ENCODE assay signal across 8 mouse cellular contexts in genomic region chr8:11007001-11007580, GRCm38 (mm10). TPM values are rescaled to one million over a fixed set of nuclear protein-coding genes. Genes with fewer than 3 reads are reported as not detected.
DNase-seq lines count a peak whose midpoint lies in the region; ATAC-seq and TF ChIP-seq lines count a peak whose summit lies in the region.

No protein-coding gene starts in this region.

- H3K9me3 ChIP-seq in forebrain, embryonic 16.5 days (ENCODE audit: control insufficient read depth, low read length), result no peaks in the 10 kb centered on the region
- no peaks in the 10 kb centered on the region for H3K9me3 ChIP-seq in lung, embryonic 14.5 days (ENCODE audit: low read depth, low read length)

- H3K4me1 ChIP-seq in forebrain, embryonic 16.5 days (replicated peaks; ENCODE audit: control insufficient read depth, insufficient read depth, low read length), result peaks cover 58% of the 10 kb centered on the region
- peaks cover 35% of the 10 kb centered on the region for H3K4me1 ChIP-seq in lung, embryonic 14.5 days (ENCODE audit: insufficient read depth)

- no peaks in the 10 kb centered on the region; the same call in 1 of the 2 replicates for H3K36me3 ChIP-seq in forebrain, embryonic 16.5 days (ENCODE audit: control insufficient read depth, insufficient read depth)
- peaks cover 19% of the 10 kb centered on the region for H3K36me3 ChIP-seq in lung, embryonic 14.5 days (ENCODE audit: insufficient read depth)

- H3K9ac ChIP-seq in forebrain, embryonic 16.5 days (replicated peaks; ENCODE audit: low read depth, low read length), result peak overlapping the region; percentile 82
- H3K9ac ChIP-seq in lung, embryonic 14.5 days, result peak overlapping the region; percentile 90

- peak; percentile 45 for ATAC-seq in forebrain, embryonic 16.5 days
- ATAC-seq in lung, embryonic 14.5 days (ENCODE audit: insufficient read depth), result peak; percentile 60
- peak; percentile 36 for ATAC-seq in neutrophil, adult 5-6 weeks (ENCODE audit: extremely low read depth, insufficient number of reproducible peaks, low FRiP score, poor library complexity, severe bottlenecking)

- H3K4me3 ChIP-seq in forebrain, embryonic 16.5 days (replicated peaks; ENCODE audit: low read length), result peak overlapping the region; percentile 57
- peak overlapping the region; percentile 74 for H3K4me3 ChIP-seq in lung, embryonic 14.5 days (ENCODE audit: low read depth, low read length)

- peak; percentile 83 for DNase-seq in ES-CJ7 (ENCODE audit: low read depth, low spot score)
- peak; percentile 91 for DNase-seq in cerebellum, adult 11-12 months
- DNase-seq in heart, postnatal 36 days, result peak; percentile 87 to 89
- DNase-seq in layer of hippocampus, adult 8-10 months (ENCODE audit: low spot score in 2 of 2), result peak; percentile 83 to 92
- DNase-seq in lung, embryonic 14.5 days, result peak; percentile 94
- DNase-seq in thymus, adult 18-20 months, result peak; percentile 74 to 78

- peak overlapping the region; percentile 94 for H3K27ac ChIP-seq in forebrain, embryonic 16.5 days (ENCODE audit: low read length)
- peak overlapping the region; percentile 97 for H3K27ac ChIP-seq in lung, embryonic 14.5 days (ENCODE audit: low read depth)

- WGBS in forebrain, embryonic 16.5 days, result 0% methylated on average over 51 of the region's 56 CpGs
- under 1% methylated on average over 54 of the region's 56 CpGs for WGBS in lung, embryonic 14.5 days

- intact Hi-C loops in heart, postnatal 36 days (cut with DNase I), result loop anchor here (1.0 to 5.0 kb wide), 8 partner anchors 60 to 433 kb away; no protein-coding TSS in a partner anchor

- peak; percentile 82 for TF ChIP-seq CTCF in lung, embryonic 14.5 days (IDR thresholded peaks at IDR 0.05; ENCODE audit: low read depth)

- H3K4me2 ChIP-seq in forebrain, embryonic 16.5 days (ENCODE audit: low read length), result peak overlapping the region; percentile 87
- peak overlapping the region; percentile 93 for H3K4me2 ChIP-seq in lung, embryonic 14.5 days

- H3K27me3 ChIP-seq in forebrain, embryonic 16.5 days (replicated peaks; ENCODE audit: control insufficient read depth, insufficient read depth, low read length), result no peaks in the 10 kb centered on the region
- H3K27me3 ChIP-seq in lung, embryonic 14.5 days (ENCODE audit: insufficient read depth, low read length), result no peaks in the 10 kb centered on the region

RNA-seq across cellular contexts. Expression of gene Irs2, which starts 1.2 kb away (rescaled TPM):
- polyA plus RNA-seq in forebrain, embryonic 16.5 days (2015; fragmentation: Nextera tagmentation; extraction: Ambion mirVana), result 5.4 and 6.0 TPM in 2 replicates
- 10 to 100 TPM; 13.2 to 33.5 TPM for total RNA-seq in heart, postnatal 36 days (2021)
- total RNA-seq in layer of hippocampus, adult 8-10 months (2022), result 10 to 100 TPM; 54.1 to 72.4 (median 64.9) TPM
- 5.7 TPM in 2 replicates for polyA plus RNA-seq in lung, embryonic 14.5 days (2014; fragmentation: Nextera tagmentation; extraction: Ambion mirVana)
- total RNA-seq in neutrophil, adult 5-6 weeks (2017), result 41.3 and 42.1 TPM in 2 replicates

Comparison
In these comparisons a context has a peak if more than half of its experiments do, and no peak if none do; other contexts are left out.
1. Peak in every context shown above with its lines: DNase-seq, ATAC-seq, H3K4me3 ChIP-seq and H3K27ac ChIP-seq.